ENCODE assay signal across 32 mouse cellular contexts in the genomic region with DNA sequence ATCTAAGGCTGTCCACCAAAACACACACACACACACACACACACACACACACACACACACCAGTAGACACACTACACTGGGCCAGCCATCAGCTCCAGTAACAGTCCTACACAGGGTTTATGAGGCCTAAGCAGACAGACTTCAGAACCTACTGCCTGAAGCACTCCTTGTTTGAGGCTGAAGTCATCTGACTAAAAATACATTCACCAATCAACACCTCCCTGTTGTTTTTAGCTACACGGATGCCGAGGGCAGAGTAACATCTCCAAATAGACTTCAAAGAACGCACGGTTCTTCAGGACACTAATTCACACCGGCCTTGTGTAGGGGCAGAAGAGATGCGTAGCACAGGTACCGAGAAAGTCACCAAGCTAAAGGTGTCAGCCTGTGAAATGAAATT.
DNase-seq lines count a peak whose midpoint lies in the region; ATAC-seq and TF ChIP-seq lines count a peak whose summit lies in the region.
"Had no signal": no experiment of that assay in that cellular context is flagged by ENCODE, and none has a peak within 500 bp of the region (broad histone marks: within the 10 kb centered on the region; RNA-seq: fewer than 3 reads in every experiment).

No protein-coding gene starts in this region.

- peak; percentile 43; the same call in 1 of the 2 replicates for ATAC-seq in heart, embryonic 14.5 days (ENCODE audit: insufficient number of reproducible peaks, insufficient read depth, low FRiP score, low read depth)
- no peak for ATAC-seq in forebrain, embryonic 12.5 days (ENCODE audit: low FRiP score)
- ATAC-seq: forebrain, postnatal 0 days; inflammation-experienced regulatory T-cells, adult 6 months; Patski had no signal

- peak overlapping the region; percentile 10; the same call in 1 of the 2 replicates for H3K4me2 ChIP-seq in heart, embryonic 14.5 days (ENCODE audit: low read length)
- H3K4me2 ChIP-seq in myocyte (ENCODE audit: low read depth) = peak overlapping the region; percentile 16
- H3K4me2 ChIP-seq in forebrain, embryonic 12.5 days = no peak overlapping the region
- H3K4me2 ChIP-seq: hindbrain, embryonic 15.5 days; kidney, embryonic 15.5 days; lung, embryonic 14.5 days; neural tube, embryonic 15.5 days had no signal

- no peaks in the 10 kb centered on the region for H3K9me3 ChIP-seq in heart, embryonic 14.5 days (ENCODE audit: control insufficient read depth, low read length)
- H3K9me3 ChIP-seq in forebrain, embryonic 12.5 days = no peaks in the 10 kb centered on the region
- H3K9me3 ChIP-seq: hindbrain, embryonic 10.5 days; hindbrain, embryonic 15.5 days; kidney, embryonic 15.5 days; neural tube, embryonic 15.5 days had no signal

- peaks cover 7 to 22% of the 10 kb centered on the region in 2 experiments for H3K4me1 ChIP-seq in heart, embryonic 14.5 days (ENCODE audit: control insufficient read depth in 2 of 2, insufficient read depth in 2 of 2, low read length in 2 of 2)
- H3K4me1 ChIP-seq in thymus, adult 2 months (replicated peaks; ENCODE audit: control insufficient read depth, insufficient read depth, low read length) = peaks cover 3% of the 10 kb centered on the region
- H3K4me1 ChIP-seq in forebrain, embryonic 12.5 days = peaks cover under 1% of the 10 kb centered on the region; the same call in 1 of the 2 replicates
- H3K4me1 ChIP-seq: hindbrain, embryonic 15.5 days; kidney, embryonic 15.5 days; neural tube, embryonic 15.5 days had no signal

- TF ChIP-seq POLR2A in myocyte (IDR thresholded peaks at IDR 0.05; ENCODE audit: insufficient read length, low read depth) = no peak
- no peak for TF ChIP-seq POLR2A in thymus, adult 2 months (IDR thresholded peaks at IDR 0.05; ENCODE audit: control insufficient read depth, extremely low read depth, insufficient read depth, low read length, poor library complexity)

- no peaks in the 10 kb centered on the region for H3K36me3 ChIP-seq in heart, embryonic 14.5 days (ENCODE audit: control insufficient read depth, insufficient read depth, low read length)
- no peaks in the 10 kb centered on the region for H3K36me3 ChIP-seq in myocyte (ENCODE audit: control insufficient read depth, insufficient read depth)
- no peaks in the 10 kb centered on the region for H3K36me3 ChIP-seq in thymus, adult 2 months (ENCODE audit: control insufficient read depth, insufficient read depth, low read length)
- no peaks in the 10 kb centered on the region for H3K36me3 ChIP-seq in forebrain, embryonic 12.5 days (replicated peaks)
- H3K36me3 ChIP-seq: hindbrain, embryonic 10.5 days; hindbrain, embryonic 15.5 days; kidney, embryonic 15.5 days; neural tube, embryonic 15.5 days had no signal

- H3K79me2 ChIP-seq in myocyte (ENCODE audit: control insufficient read depth, insufficient read depth) = no peaks in the 10 kb centered on the region

- no peak for TF ChIP-seq CTCF in gastrocnemius, adult 2 months (IDR thresholded peaks at IDR 0.05)
- TF ChIP-seq CTCF in layer of hippocampus, adult 2 months (conservative IDR thresholded peaks at IDR 0.05) = no peak
- TF ChIP-seq CTCF in thymus, adult 2 months (IDR thresholded peaks at IDR 0.05; ENCODE audit: borderline replicate concordance, control insufficient read depth, extremely low read depth, insufficient read depth, low read length, poor library complexity) = no peak

- DNase-seq in gastrocnemius, adult 2 months = no peak
- no peak for DNase-seq in gastrocnemius, adult 8-10 months (ENCODE audit: low spot score in 2 of 2)
- no peak for DNase-seq in layer of hippocampus, adult 2 months (ENCODE audit: low spot score in 2 of 2)
- no peak for DNase-seq in layer of hippocampus, postnatal 25 days (ENCODE audit: extremely low spot score in 1 of 2, low spot score in 1 of 2)
- no peak for DNase-seq in thymus, adult 2 months
- DNase-seq: adrenal gland, postnatal 25 days; cerebellum, adult 11-12 months; cerebellum, postnatal 14 days; forebrain, postnatal 0 days; kidney, adult 11 months; kidney, postnatal 25 days; layer of hippocampus, postnatal 36 days; liver; lung, embryonic 14.5 days; lung, postnatal 14 days; midbrain, embryonic 14.5 days; retina, postnatal 1 day; right cerebral cortex, postnatal 25 days; thymus, adult 18-20 months; thymus, postnatal 36 days had no signal

- H3K9ac ChIP-seq in heart, embryonic 14.5 days (ENCODE audit: low read length) = no peak overlapping the region
- no peak overlapping the region for H3K9ac ChIP-seq in forebrain, embryonic 12.5 days
- H3K9ac ChIP-seq: forebrain, postnatal 0 days; hindbrain, embryonic 15.5 days; kidney, embryonic 15.5 days; liver, embryonic 14.5 days; lung, embryonic 14.5 days; neural tube, embryonic 15.5 days had no signal

- peak overlapping the region; percentile 48; the same call in 1 of the 2 replicates for H3K27ac ChIP-seq in gastrocnemius, adult 2 months
- H3K27ac ChIP-seq in layer of hippocampus, adult 2 months = peak overlapping the region; percentile 81; the same call in 1 of the 2 replicates
- peak overlapping the region; percentile 50 to 77 for H3K27ac ChIP-seq in heart, embryonic 14.5 days (replicated peaks in 1 of 2; ENCODE audit: control insufficient read depth in 1 of 2, insufficient read depth in 1 of 2, low read depth in 2 of 2, low read length in 2 of 2)
- H3K27ac ChIP-seq in thymus, adult 2 months (ENCODE audit: control insufficient read depth, insufficient read depth, low read length) = no peak overlapping the region
- H3K27ac ChIP-seq in forebrain, embryonic 12.5 days = no peak overlapping the region
- H3K27ac ChIP-seq: hindbrain, embryonic 10.5 days; hindbrain, embryonic 15.5 days; kidney, embryonic 15.5 days; liver, embryonic 14.5 days; neural tube, embryonic 15.5 days; stomach, postnatal 0 days had no signal

- no peak overlapping the region for H3K4me3 ChIP-seq in gastrocnemius, adult 2 months
- H3K4me3 ChIP-seq in layer of hippocampus, adult 2 months = no peak overlapping the region
- H3K4me3 ChIP-seq in heart, embryonic 14.5 days (ENCODE audit: control insufficient read depth in 1 of 2, insufficient read depth in 1 of 2, low read depth in 1 of 2, low read length in 2 of 2) = no peak overlapping the region
- H3K4me3 ChIP-seq in myocyte = no peak overlapping the region
- H3K4me3 ChIP-seq in thymus, adult 2 months (ENCODE audit: control insufficient read depth, insufficient read depth, low read length) = no peak overlapping the region
- H3K4me3 ChIP-seq in forebrain, embryonic 12.5 days (replicated peaks) = no peak overlapping the region
- H3K4me3 ChIP-seq: erythroblast, embryonic 14.5 days; hindbrain, embryonic 10.5 days; hindbrain, embryonic 15.5 days; kidney, embryonic 15.5 days; neural tube, embryonic 15.5 days had no signal

- intact Hi-C loops in gastrocnemius, adult 2 months (cut with DNase I) = no loop called here

- no peak overlapping the region for H3ac ChIP-seq in myocyte (ENCODE audit: control insufficient read depth, insufficient read length)

- no peaks in the 10 kb centered on the region for H3K27me3 ChIP-seq in heart, embryonic 14.5 days (ENCODE audit: control insufficient read depth, insufficient read depth, low read length)
- no peaks in the 10 kb centered on the region for H3K27me3 ChIP-seq in myocyte (ENCODE audit: control insufficient read depth, insufficient read depth, insufficient read length)
- no peaks in the 10 kb centered on the region for H3K27me3 ChIP-seq in thymus, adult 2 months (ENCODE audit: control insufficient read depth, insufficient read depth, low read length)
- no peaks in the 10 kb centered on the region for H3K27me3 ChIP-seq in forebrain, embryonic 12.5 days
- H3K27me3 ChIP-seq: hindbrain, embryonic 15.5 days; kidney, embryonic 15.5 days; neural tube, embryonic 15.5 days; Patski had no signal

- 28% methylated on average over 7 of the region's 7 CpGs for WGBS in heart, embryonic 14.5 days
- 95% methylated on average over 7 of the region's 7 CpGs for WGBS in thymus, adult 2 months
- 92% methylated on average over 7 of the region's 7 CpGs for WGBS in forebrain, embryonic 12.5 days

TF ChIP-seq in myocyte, 11 proteins besides CTCF, POLR2A, EP300 and RAD21:
- TF ChIP-seq MAX (IDR thresholded peaks at IDR 0.05; ENCODE audit: low read depth) = no peak
- no peak for TF ChIP-seq TCF3 (IDR thresholded peaks at IDR 0.05; ENCODE audit: insufficient read length, low read depth)
- TF ChIP-seq TCF12 (IDR thresholded peaks at IDR 0.05; ENCODE audit: insufficient read depth, poor library complexity, severe bottlenecking) = no peak

Comparison
In these comparisons a context has a peak if more than half of its experiments do, and no peak if none do; other contexts are left out.
1. H3K27ac ChIP-seq: peak in gastrocnemius, adult 2 months (single experiment), layer of hippocampus, adult 2 months (single experiment) and heart, embryonic 14.5 days (2 of 2); none in thymus, adult 2 months (single experiment) and forebrain, embryonic 12.5 days (single experiment).